ENCODE assay signal across 8 mouse cellular contexts in the genomic region with DNA sequence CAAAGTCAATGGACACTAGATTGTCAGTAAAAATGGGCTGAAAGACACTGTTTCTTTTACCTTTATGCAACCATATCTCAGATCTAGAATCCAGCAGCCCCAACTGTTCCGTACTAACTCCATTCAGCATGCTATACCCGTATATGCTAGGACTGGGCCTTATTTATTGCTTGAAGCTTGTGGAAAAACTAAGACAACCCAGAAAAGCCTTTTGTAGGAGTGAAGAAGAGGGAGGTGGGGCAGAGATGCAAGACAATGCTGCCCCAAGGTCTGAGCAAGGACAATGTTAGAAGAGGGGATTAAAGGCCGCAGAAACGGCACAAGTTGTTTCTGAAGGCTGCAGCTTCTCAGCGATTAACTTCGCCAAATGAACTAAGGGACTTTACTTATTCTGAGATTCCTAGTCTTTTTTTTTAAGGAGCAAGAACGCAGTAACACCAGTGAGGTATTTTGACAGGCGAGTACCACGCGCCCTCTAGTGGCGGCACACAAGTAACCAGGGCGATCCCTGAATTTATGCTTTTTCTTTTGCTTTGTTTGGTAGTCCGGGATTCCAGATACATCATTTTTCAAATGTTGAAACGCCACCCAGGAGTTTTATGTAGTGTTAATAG.
DNase-seq lines count a peak whose midpoint lies in the region.

No protein-coding gene starts in this region.

- H3K4me1 ChIP-seq in midbrain, embryonic 10.5 days: peaks cover 10% of the 10 kb centered on the region

- no peak overlapping the region for H3K27ac ChIP-seq in midbrain, embryonic 10.5 days (replicated peaks)

- 13% methylated on average over 14 of the region's 14 CpGs for WGBS in midbrain, embryonic 10.5 days

- no peaks in the 10 kb centered on the region for H3K9me3 ChIP-seq in midbrain, embryonic 10.5 days (replicated peaks)

- H3K27me3 ChIP-seq in midbrain, embryonic 10.5 days (ENCODE audit: low read depth, poor library complexity, severe bottlenecking): peaks cover 13% of the 10 kb centered on the region

- intact Hi-C loops in left cerebral cortex, postnatal 25 days (cut with DNase I): loop anchor here (1.0 to 5.0 kb wide), 3 partner anchors 142 to 301 kb away; a partner anchor contains a TSS

- H3K36me3 ChIP-seq in midbrain, embryonic 10.5 days: no peaks in the 10 kb centered on the region

- no peak overlapping the region for H3K4me3 ChIP-seq in midbrain, embryonic 10.5 days

- peak; percentile 90 for DNase-seq in 3T3-L1 (ENCODE audit: low read depth, low spot score)
- peak; percentile 49 for DNase-seq in adrenal gland, adult 8-10 months
- peak; percentile 62 for DNase-seq in embryo, embryonic 11.5 days (ENCODE audit: low read depth, low spot score)
- DNase-seq in heart, adult 11 months: peak; percentile 88
- peak; percentile 75 for DNase-seq in kidney, adult 11 months
- peak; percentile 80 to 84 for DNase-seq in left cerebral cortex, postnatal 25 days (ENCODE audit: low spot score in 2 of 2)
- peak; percentile 73 for DNase-seq in midbrain, embryonic 10.5 days (ENCODE audit: low spot score)
- peak; percentile 19 to 61 for DNase-seq in spleen, postnatal 10 days (ENCODE audit: low spot score in 2 of 2)

Comparison
In these comparisons a context has a peak if more than half of its experiments do, and no peak if none do; other contexts are left out.
1. DNase-seq: peak in every context shown above with its lines; median percentile 90 in 3T3-L1; 88 in heart, adult 11 months; 82 in left cerebral cortex, postnatal 25 days; 75 in kidney, adult 11 months; 73 in midbrain, embryonic 10.5 days; 62 in embryo, embryonic 11.5 days; 49 in adrenal gland, adult 8-10 months; 40 in spleen, postnatal 10 days.